Mouse (Mus musculus) ES-Bruce4 (cell line): ENCODE results near the gene Tsc22d2. TPM values are rescaled to one million over a fixed set of nuclear protein-coding genes. Genes with fewer than 3 reads are reported as not detected.

Source experiments
- H3K27ac ChIP-seq: 2 replicates; pipeline ENCODE4 v1.5.1; 2012; ENCODE audit warnings: low read length, inconsistent platforms; ENCODE audit not compliant: insufficient read depth
- H3K27me3 ChIP-seq: 2 replicates; pipeline ENCODE4 v1.6.1; 2012; ENCODE audit warnings: mild to moderate bottlenecking, low read length, inconsistent platforms; ENCODE audit not compliant: control insufficient read depth, poor library complexity, insufficient read depth, severe bottlenecking
- H3K36me3 ChIP-seq: 2 replicates; pipeline ENCODE4 v1.6.1; 2012; ENCODE audit warnings: inconsistent platforms, mild to moderate bottlenecking, low read length, moderate library complexity; ENCODE audit not compliant: control insufficient read depth, poor library complexity, insufficient read depth, severe bottlenecking
- H3K4me1 ChIP-seq: one replicate; pipeline ENCODE4 v1.8.1; 2011; ENCODE audit warnings: low read length; ENCODE audit not compliant: control insufficient read depth, insufficient read depth
- H3K4me3 ChIP-seq: 2 replicates; pipeline ENCODE4 v1.5.1; 2011; ENCODE audit warnings: low read depth, mild to moderate bottlenecking, low read length
- H3K9ac ChIP-seq: 2 replicates; pipeline ENCODE4 v1.6.1; 2012; ENCODE audit warnings: low read depth, mild to moderate bottlenecking, inconsistent platforms; ENCODE audit not compliant: poor library complexity, severe bottlenecking
- H3K9me3 ChIP-seq: replicated peaks from 2 replicates; pipeline ENCODE4 v1.6.1; 2012; ENCODE audit warnings: mild to moderate bottlenecking, low read length, inconsistent platforms; ENCODE audit not compliant: control insufficient read depth, poor library complexity, insufficient read depth, severe bottlenecking
- CTCF ChIP-seq: IDR thresholded peaks from one replicate; pipeline ENCODE4 v1.8.1; 2011; ENCODE audit warnings: low read depth, low read length
- EP300 ChIP-seq: IDR thresholded peaks from 2 replicates; pipeline ENCODE4 v1.6.1; 2011; ENCODE audit warnings: low read depth, low read length; ENCODE audit not compliant: insufficient read depth
- POLR2A ChIP-seq: IDR thresholded peaks from one replicate; pipeline ENCODE4 v1.8.1; 2011; ENCODE audit warnings: low read length; ENCODE audit not compliant: insufficient read depth
- polyA plus RNA-seq: library from polyadenylated mRNA; stranded (reverse); fragments of >200 nt; gene quantifications from 2 replicates; pipeline ENCODE4 v1.2.4, GENCODE M21; 2011; ENCODE audit warnings: low read depth; ENCODE audit not compliant: missing spikeins, insufficient read depth, insufficient read length

Tsc22d2 gene
- polyA plus RNA-seq, 1 experiment = 29.6 TPM

DNA sequence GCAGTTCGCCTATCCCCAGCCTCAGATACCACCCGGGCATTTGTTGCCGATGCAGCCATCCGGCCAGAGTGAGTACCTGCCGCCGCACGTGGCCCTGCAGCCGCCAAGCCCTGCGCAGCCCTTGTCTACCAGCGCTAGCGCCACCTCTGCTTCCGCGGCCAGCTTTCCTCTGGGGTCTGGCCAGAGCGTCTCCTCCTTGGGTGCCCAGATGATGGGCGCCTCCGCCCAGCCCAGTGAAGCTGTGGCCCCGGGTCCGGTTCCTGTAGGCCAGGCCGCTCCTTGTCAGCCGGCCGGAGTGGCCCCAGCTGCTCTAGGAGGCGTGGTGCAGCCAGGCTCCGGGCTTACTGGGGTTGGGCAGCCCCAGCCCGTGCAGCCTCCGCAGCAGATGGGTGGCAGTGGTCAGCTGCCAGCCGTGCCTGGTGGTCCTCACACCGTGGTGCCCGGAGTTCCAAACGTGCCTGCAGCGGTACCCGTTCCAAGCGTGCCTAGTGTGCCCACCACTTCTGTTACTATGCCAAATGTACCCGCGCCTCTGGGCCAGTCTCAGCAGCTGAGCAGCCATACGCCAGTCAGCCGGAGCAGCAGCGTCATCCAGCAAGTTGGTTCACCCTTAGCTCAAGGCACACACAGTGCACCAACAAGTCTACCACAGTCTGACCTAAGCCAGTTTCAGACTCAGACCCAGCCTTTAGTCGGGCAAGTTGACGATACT is 2.4 kb downstream of the Tsc22d2 start:
- H3K9me3 ChIP-seq = no peaks in the 10 kb centered on the region
- H3K36me3 ChIP-seq = no peaks in the 10 kb centered on the region
- H3K9ac ChIP-seq = peak overlapping the region; percentile 96
- H3K27me3 ChIP-seq = no peaks in the 10 kb centered on the region
- TF ChIP-seq POLR2A (no peak), CTCF (no peak), EP300 (no peak)
- no peak overlapping the region for H3K27ac ChIP-seq
- no peaks in the 10 kb centered on the region for H3K4me1 ChIP-seq
- peak overlapping the region; percentile 58 for H3K4me3 ChIP-seq

DNA sequence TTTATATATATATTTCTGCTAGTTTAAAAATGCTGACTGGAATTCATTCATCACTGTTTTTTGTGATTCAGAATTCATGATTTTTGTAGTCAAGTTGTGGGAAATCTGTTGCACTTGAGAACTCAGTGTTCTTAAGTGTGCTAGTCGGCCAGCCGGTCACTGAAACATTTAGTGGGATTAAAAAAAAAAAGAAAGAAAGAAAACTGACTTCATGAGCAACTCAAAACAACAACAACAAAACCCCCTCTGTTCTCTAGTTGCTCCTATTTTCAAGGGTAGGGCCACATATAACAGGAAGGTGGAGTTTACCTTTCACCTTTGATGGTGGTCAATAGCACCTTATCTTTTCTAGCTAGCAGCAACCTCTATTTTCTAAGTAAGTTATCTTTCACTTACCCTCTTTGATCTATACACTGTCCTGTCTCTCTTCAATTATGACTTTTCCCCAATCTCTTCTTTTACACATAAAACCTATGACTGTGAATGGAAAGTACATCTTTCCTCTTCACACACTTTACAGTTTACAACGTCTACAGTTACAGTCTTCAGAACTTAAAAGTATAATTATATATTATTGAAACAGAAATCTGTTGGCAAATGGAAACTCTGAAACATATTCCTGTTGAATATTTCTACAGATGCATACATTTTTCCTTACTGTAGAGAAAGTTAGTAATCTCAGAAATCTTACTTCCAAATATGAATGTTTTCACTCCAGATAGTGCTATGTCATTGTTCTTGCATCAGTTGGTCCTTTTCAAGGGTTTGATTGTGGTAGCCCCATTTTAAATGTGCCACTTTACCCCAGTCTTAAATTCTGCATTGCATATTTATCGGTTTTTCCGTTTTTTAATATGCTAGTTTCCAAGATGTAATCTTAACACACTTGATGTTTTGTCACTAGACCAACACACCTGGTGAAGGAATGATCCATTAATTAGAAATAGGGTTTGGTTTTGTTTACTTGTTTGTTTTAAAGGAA is 4.5 kb downstream of the Tsc22d2 start:
- no peaks in the 10 kb centered on the region for H3K36me3 ChIP-seq
- H3K4me1 ChIP-seq = no peaks in the 10 kb centered on the region
- H3K9me3 ChIP-seq = no peaks in the 10 kb centered on the region
- H3K27ac ChIP-seq = no peak overlapping the region
- TF ChIP-seq CTCF (no peak), EP300 (no peak), POLR2A (no peak)
- H3K4me3 ChIP-seq = no peak overlapping the region
- no peak overlapping the region for H3K9ac ChIP-seq
- no peaks in the 10 kb centered on the region for H3K27me3 ChIP-seq

DNA sequence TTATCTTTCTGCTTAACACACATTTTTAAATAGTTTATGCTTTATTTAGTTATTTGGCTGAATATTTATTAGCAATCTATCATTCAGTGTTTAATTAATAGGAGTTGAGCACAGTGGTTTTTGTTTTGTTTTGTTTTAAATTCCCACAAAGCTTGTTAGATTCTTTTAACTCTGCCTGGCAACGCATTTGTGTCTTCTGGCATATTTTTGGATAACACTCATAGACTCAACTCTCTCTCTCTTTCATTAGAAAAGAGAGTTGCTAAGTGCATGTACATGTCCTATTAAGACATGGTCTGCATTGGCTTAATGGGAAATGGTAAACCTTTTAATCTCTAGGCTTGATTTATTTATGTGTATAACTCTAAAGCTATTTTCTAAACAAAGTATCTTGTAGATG is 14.3 kb downstream of the Tsc22d2 start:
- H3K27ac ChIP-seq = no peak overlapping the region
- H3K9ac ChIP-seq = no peak overlapping the region
- no peak for TF ChIP-seq EP300
- TF ChIP-seq POLR2A = no peak
- H3K4me1 ChIP-seq = no peaks in the 10 kb centered on the region
- H3K36me3 ChIP-seq = no peaks in the 10 kb centered on the region
- no peaks in the 10 kb centered on the region for H3K9me3 ChIP-seq
- H3K27me3 ChIP-seq = no peaks in the 10 kb centered on the region
- H3K4me3 ChIP-seq = no peak overlapping the region

DNA sequence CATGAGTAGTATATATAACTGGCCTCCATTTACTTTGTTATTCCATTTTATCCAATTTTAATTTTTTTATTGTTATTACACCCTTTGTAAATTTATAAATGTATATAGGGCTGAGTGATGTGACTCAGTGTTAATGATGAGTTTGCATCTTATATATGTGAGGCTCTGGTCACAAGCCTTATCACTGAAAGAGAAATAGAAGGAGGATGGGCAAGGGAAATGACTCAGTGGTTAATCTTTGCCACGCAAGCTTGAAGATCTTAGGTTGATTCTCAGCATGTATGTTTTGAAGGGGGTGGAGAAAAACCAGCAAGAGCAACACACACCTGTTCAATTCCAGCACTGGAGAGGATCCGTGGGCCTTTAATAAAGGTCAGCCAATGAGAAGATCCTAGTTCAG is 19.9 kb downstream of the Tsc22d2 start:
- no peaks in the 10 kb centered on the region for H3K9me3 ChIP-seq
- no peaks in the 10 kb centered on the region for H3K27me3 ChIP-seq
- no peaks in the 10 kb centered on the region for H3K36me3 ChIP-seq
- H3K9ac ChIP-seq = no peak overlapping the region
- no peaks in the 10 kb centered on the region for H3K4me1 ChIP-seq
- TF ChIP-seq POLR2A = no peak
- no peak overlapping the region for H3K4me3 ChIP-seq
- H3K27ac ChIP-seq = no peak overlapping the region

DNA sequence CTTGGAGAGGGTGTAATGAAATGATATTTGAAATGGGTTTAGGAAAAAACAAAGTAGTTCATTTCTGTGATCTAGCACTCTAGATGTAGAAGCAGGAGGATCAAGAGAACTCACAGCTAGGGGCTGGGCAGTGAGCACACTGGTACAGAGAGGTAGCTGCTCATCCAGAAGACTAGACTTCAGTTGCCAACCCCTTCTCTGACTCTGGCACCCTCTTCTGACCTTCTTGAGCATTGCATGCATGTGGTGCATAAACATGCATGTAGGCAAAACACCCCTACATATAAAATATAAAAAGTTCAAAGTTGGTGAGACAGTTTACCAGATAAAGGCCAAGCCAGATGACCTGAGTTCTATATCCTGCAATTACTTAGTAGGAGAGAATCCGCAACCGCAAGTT is 33.7 kb downstream of the Tsc22d2 start:
- Histone ChIP-seq H3K4me1 (no peaks in the 10 kb centered on the region), H3K27ac (no peak overlapping the region), H3K9ac (no peak overlapping the region), H3K36me3 (no peaks in the 10 kb centered on the region), H3K4me3 (no peak overlapping the region), H3K9me3 (no peaks in the 10 kb centered on the region), H3K27me3 (no peaks in the 10 kb centered on the region)
- TF ChIP-seq CTCF = peak; percentile 22
- TF ChIP-seq EP300 = no peak

DNA sequence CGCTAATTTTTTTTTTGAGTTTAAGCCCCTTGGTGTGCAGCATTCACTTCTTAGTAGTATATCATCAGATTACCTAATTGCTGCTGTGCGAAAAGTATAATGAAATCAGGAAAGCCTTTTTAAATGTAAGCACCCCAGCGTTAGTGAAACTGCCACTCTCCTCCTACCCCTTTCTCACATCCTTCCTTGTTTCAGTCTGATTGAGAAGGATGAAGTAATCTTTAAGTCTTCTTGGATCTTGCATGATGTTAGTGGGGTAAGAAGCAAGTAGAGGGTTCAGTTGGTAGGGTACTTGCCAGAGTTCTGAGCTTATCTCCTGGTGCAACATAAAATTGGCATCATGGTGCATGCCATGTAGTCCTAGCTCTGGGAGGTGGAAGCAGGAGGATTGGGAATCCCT is 35.0 kb downstream of the Tsc22d2 start:
- H3K9ac ChIP-seq = no peak overlapping the region
- no peak overlapping the region for H3K27ac ChIP-seq
- no peaks in the 10 kb centered on the region for H3K27me3 ChIP-seq
- no peaks in the 10 kb centered on the region for H3K36me3 ChIP-seq
- no peak for TF ChIP-seq CTCF
- TF ChIP-seq POLR2A = no peak
- TF ChIP-seq EP300 = no peak
- H3K9me3 ChIP-seq = no peaks in the 10 kb centered on the region
- no peak overlapping the region for H3K4me3 ChIP-seq
- no peaks in the 10 kb centered on the region for H3K4me1 ChIP-seq
